Mouse (Mus musculus): ENCODE results near the gene Tbcel. TPM values are rescaled to one million over a fixed set of nuclear protein-coding genes. Genes with fewer than 3 reads are reported as not detected.

Gene Tbcel
- total RNA-seq, 2 experiments from 2014 or later = 23.8 to 41.1 TPM

DNA sequence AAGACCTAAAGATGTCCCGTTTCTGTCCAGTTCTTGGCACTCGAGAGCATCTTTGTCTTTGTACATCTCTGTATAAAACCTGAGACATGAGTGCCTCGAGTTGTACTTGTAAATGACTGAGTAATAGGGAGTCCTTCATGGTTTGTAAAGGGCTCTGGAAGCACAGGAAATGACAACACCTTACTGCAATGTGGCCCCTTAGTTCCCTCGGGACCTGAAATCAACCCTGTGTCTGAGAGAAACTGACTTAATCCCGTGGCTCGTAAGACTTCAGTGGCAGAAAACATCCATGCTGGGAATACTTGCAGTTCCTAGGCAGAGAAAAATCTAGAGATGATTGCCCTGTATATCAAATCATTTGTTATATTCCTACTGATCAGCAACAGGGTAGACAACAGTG lies 114.7 kb downstream of the Tbcel start:
- no peak for DNase-seq (ENCODE audit: low spot score in 2 of 2)

DNA sequence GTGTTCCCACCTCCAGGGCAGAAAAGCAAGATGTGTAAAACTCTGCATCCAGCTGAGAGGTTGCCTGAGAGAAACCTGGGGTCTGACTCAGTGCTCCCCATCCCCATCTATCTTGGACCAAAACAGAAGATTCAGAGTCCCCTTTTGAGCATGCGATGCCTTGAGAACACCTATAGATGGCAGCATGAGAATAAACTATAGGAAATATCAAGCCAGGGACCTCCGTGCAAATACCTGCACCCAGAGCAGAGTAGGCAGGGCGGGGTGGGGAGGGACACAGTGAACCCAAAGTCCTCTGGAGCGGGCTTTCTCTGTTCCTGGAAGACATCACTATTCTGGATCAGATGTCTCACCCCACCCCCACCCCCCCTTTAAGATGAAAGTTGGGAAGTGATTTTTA lies 119.1 kb downstream of the Tbcel start:
- no peak for DNase-seq (ENCODE audit: low spot score in 2 of 2)

DNA sequence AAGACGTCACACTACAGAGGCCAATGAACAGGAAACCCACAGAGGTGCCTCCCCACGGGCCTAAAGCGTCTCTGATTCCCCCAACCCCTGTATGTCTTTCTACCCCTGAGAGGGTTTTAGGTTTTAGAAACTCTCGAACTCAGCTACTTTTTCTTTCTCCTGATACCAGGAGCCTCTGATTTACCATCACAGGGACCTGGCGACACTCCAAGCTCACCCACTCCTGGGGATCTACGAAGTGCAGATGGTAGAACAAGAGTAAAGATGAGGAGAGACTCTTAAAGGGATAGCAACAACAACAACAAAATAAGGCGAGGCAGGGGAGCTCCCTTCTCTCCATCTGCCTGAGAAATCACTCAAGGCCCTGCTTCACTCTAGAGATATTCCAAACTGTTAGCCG lies 120.6 kb downstream of the Tbcel start:
- no peak for DNase-seq (ENCODE audit: low spot score in 2 of 2)

DNA sequence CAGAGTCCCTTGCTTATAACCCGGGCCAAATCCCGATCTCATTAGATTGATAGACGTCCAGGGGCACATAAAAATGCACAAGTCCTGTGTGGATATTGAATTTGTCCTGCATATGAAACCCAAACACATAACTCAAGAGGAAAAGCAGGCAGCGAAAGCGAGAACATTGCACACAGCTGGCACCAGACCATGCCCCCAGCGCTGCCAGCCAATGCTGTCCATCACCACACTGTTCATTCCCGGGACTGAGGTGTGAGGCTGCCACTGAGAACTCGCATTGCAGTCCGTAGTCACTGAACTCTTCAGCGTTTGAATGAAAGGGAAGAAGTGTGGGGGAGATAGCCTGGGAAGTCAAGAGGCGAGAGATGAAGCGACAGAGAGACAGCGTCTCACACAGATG lies 122.0 kb downstream of the Tbcel start:
- DNase-seq (ENCODE audit: low spot score in 2 of 2) = no peak

DNA sequence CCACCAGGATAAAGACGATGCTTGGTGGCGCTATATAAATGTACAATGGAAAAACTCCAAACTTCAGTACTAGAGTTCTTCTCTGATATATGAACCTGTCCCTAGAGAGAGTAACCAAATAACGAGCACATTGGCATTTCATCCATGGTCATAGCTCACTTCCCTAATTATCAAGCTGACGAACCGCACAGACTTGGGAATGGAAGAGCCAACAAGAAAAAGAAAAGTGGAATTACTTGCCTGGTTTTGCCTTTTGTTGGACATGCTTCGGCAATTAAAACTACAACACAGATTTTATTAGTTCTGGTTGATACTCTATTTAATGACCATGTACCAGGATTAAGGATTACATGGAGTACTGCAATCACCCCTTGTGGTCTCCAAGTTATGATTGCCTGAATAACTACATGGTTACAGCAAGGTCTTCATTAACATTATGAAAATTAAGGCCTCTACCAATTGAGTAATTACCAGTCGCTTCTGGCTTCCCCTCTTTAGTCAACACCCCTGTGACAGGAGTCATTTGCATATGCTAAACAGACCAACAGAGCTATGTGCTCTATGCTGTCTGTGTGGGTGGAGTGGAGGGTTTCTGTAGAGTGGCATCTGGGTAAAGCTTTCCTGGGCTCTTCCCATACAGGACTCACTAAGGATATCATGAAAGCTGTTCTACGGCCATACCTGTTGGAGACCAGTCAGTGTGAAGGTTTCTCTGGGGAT lies 124.8 kb downstream of the Tbcel start:
- DNase-seq (ENCODE audit: low spot score in 2 of 2) = no peak

DNA sequence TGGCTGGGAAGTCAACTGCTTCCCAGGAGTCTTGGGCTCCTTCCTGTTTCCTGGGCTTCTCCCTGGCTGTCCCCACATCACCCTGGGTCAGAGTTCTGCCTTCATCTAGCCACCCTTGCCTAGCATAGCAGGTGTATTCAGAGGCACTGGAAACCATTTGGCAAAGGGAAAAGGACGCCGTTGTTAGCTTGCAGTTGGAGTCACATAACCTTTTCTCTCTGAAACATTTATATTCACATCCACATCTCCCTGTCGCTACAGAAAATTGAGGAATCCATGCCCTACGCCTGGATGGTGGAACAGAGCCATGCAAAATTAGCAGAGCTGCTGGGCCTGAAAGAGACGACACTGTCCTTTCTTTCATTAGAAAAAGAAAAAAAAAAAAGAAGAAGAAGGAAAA lies 125.5 kb downstream of the Tbcel start:
- no peak for DNase-seq (ENCODE audit: low spot score in 2 of 2)

DNA sequence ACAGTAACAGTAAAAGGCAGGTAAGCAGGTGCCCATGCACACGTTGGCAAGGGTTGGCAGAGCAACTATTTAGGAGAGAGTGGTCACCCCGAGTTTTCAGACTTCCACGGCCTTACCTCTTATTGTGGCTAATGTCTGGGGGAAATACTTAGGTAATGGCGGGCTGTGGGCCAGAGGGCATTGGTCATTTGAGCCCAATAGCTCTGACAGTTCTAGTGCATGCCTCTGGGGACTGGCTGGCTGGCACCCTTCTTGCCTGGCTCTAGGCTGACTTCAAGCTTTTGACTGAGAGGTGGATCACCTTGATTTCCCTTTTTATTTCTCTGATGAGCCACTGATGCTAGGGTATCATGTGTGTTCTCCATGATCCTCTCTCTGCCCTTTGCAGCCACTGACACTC lies 129.5 kb downstream of the Tbcel start:
- no peak for DNase-seq (ENCODE audit: low spot score in 2 of 2)

DNA sequence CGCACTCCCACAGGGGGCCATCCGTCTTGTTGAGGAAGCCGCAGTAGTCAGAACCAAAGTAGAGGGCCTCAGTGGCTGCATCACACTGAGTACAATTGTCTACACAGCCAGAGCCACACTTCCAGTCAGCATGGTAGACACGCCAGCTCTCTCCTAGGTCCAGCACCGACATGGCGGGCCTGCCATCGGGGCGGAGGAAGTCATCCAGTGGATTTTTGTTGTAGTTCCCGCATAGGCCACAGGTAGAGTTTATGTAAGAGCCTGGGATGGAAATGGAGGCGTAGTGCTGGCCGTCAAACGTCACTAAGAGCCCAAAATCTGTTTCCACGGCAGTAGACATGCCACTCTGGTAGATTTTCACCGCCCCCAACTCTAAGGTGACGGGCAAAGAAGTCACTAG lies 130.0 kb downstream of the Tbcel start:
- DNase-seq (ENCODE audit: low spot score in 2 of 2) = no peak

DNA sequence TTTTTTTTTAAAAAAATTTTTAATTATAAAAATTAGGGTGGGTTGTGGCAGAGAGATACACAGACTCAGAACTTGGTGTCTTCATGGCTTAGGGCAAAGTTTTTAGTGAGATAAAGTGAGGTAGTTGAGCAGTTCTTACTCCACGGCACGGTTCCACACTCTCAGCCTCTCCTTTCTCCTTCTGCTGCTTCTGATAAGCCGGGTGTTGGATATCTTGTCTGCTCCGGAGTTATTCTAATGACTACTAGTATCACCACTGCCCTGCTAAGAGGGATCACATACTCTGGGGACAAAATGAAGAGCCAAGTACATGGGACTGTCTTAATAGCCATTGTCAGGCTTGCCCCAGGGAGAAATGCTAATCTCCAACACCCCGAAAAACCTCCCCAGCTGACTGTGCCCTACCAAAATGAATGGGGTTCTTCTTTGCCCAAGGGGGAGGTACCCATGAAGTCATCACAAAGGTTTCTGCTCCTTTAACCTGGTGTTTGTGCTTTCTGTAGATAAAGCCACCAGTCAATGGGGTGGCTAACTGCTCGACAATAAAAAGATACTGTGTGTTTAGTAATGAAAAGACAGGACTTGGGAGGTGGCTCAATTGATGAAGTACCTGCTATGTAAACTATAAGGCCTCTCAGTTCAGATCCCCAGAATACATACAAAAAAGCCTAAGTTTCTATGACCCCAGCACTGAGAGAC lies 135.8 kb downstream of the Tbcel start:
- DNase-seq (ENCODE audit: low spot score in 2 of 2) = no peak

Small RNA genes lying within 50 kb of the gene (microRNA-seq; reads per million reads assigned to microRNA genes)
- 0 reads per million in 2 experiments for gene Gm44311 (ENCODE audit: borderline number of aligned reads in 2 of 2)

Other genes with a start within 250 kb of the Tbcel start
- gene Sc5d, start 243.6 kb downstream of the Tbcel start, total RNA-seq (2021) = 100 to 1,000 TPM; 100 to 104 TPM
- gene Tecta, start 107.9 kb downstream of the Tbcel start, total RNA-seq (2021) = under 1 TPM; 0.23 to 0.32 TPM